Mouse (Mus musculus) stomach, embryonic 15.5 days (tissue): ENCODE data around the gene Lrriq4. TPM values are rescaled to one million over a fixed set of nuclear protein-coding genes. Genes with fewer than 3 reads are reported as not detected.

Experiments used
- ATAC-seq: fragments of 200-750 bp; cut with Nextera tagmentation; 2 replicates; pipeline ENCODE4 v1.8.0; 2017; ENCODE audit warnings: low read depth, moderate number of reproducible peaks, moderate TSS enrichment; ENCODE audit not compliant: insufficient read depth, low FRiP score
- H3K27ac ChIP-seq: fragments of 300-500 bp; sonication (generic); 2 replicates; pipeline ENCODE4 v1.5.1; 2015; ENCODE audit warnings: mild to moderate bottlenecking, inconsistent platforms
- H3K27me3 ChIP-seq: fragments of 300-500 bp; sonication (generic); replicated peaks from 2 replicates; pipeline ENCODE4 v1.6.1; 2015; ENCODE audit warnings: inconsistent platforms
- H3K36me3 ChIP-seq: fragments of 300-500 bp; sonication (generic); 2 replicates; pipeline ENCODE4 v1.6.1; 2015; ENCODE audit warnings: inconsistent platforms
- H3K4me1 ChIP-seq: fragments of 300-500 bp; sonication (generic); 2 replicates; pipeline ENCODE4 v1.6.1; 2015; ENCODE audit warnings: inconsistent platforms
- H3K4me2 ChIP-seq: fragments of 300-500 bp; sonication (generic); 2 replicates; pipeline ENCODE4 v1.6.1; 2015; ENCODE audit warnings: mild to moderate bottlenecking, inconsistent platforms
- H3K4me3 ChIP-seq: fragments of 300-500 bp; sonication (generic); replicated peaks from 2 replicates; pipeline ENCODE4 v1.5.1; 2015; ENCODE audit warnings: inconsistent platforms
- H3K9ac ChIP-seq: fragments of 300-500 bp; sonication (generic); 2 replicates; pipeline ENCODE4 v1.6.1; 2015; ENCODE audit warnings: inconsistent platforms
- H3K9me3 ChIP-seq: fragments of 300-500 bp; sonication (generic); 2 replicates; pipeline ENCODE4 v1.6.1; 2016; ENCODE audit warnings: inconsistent platforms
- WGBS: fragments of 180-500 bp; shearing (Covaris S2); methylation state at CpG from one replicate; pipeline ENCODE4 v1.1.7; 2015; 5-methylcytosine and 5-hydroxymethylcytosine counted together
- polyA plus RNA-seq: library from polyadenylated mRNA; unstranded; fragments of >200 nt; fragmentation: Nextera tagmentation; extraction: Ambion mirVana; gene quantifications from 2 replicates; pipeline ENCODE4 v1.2.1, GENCODE M21; 2015

Lrriq4 gene
- polyA plus RNA-seq: 0.06 TPM in 1 of 2 replicates, not detected in the other

- no peak for ATAC-seq
- Histone ChIP-seq H3K4me3 (no peak within 1 kb of the TSS), H3K36me3 (no peaks in the 10 kb centered on the region), H3K9me3 (no peaks in the 10 kb centered on the region), H3K27ac (no peak within 1 kb of the TSS), H3K27me3 (0 out of 2 replicates have a peak, but pooled peaks cover under 1% of the 10 kb centered on the region), H3K4me2 (no peak within 1 kb of the TSS), H3K9ac (no peak within 1 kb of the TSS), H3K4me1 (peaks cover 4% of the 10 kb centered on the region)
- 72% methylated on average over 2 of the region's 2 CpGs for WGBS
Observed at GRCm38 (mm10) chr3:30644207-30644606, at the start of gene Lrriq4. TSS of gene Lrriq4 (plus strand) at chr3:30644507.

DNA sequence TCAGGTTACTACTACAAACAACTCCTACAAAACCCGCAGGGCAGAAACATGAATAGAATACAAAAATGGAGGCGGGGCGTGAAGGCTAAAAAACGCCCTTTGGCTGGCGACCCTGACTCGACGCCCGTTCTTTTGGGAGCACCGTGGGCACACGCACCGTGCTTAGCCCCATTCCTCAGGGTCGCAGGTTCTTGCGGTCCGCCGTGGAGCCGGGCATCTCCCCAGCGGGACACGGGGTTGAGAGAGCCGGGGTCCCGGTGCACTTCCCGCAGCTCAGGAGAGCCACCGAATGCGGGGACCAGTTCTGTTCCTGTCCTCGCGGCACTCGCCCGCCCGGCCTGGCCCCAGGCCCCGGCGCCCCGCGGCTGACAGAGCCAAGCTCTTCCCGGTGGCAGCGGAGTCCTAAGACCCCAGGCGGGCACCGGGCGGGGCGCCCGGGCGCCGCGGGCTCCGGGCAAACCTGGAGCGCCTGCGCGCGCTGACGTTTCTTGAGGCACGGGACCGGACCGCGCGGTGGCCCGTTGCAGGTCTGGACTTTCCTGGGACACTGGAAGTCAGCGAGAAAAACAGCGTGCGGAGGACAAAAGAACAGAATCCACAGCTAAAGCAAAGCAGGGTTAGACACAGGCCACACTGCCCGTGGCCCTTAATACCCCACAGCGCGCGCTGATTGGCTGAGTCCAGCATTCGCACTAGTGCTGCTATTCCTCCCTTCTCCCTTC is 49.0 kb upstream of the Lrriq4 start:
- under 1% methylated on average over 60 of the region's 62 CpGs for WGBS
- peak; percentile 40; the same call in 1 of the 2 replicates for ATAC-seq
- Histone ChIP-seq H3K4me2 (peak overlapping the region; percentile 79), H3K27me3 (peaks cover 7% of the 10 kb centered on the region; the same call in 1 of the 2 replicates), H3K4me1 (peaks cover 14% of the 10 kb centered on the region), H3K36me3 (no peaks in the 10 kb centered on the region), H3K9ac (peak overlapping the region; percentile 69), H3K9me3 (no peaks in the 10 kb centered on the region), H3K4me3 (peak overlapping the region; percentile 78), H3K27ac (no peak overlapping the region)

GRCm38 (mm10) chr3:30597271-30597670 is 47.0 kb upstream of the Lrriq4 start:
- H3K36me3 ChIP-seq: no peaks in the 10 kb centered on the region
- no peak overlapping the region for H3K27ac ChIP-seq
- no peaks in the 10 kb centered on the region for H3K9me3 ChIP-seq
- no peak overlapping the region for H3K4me3 ChIP-seq
- ATAC-seq: no peak
- no peak overlapping the region for H3K9ac ChIP-seq
- 76% methylated on average over 7 of the region's 7 CpGs for WGBS
- H3K4me1 ChIP-seq: peaks cover 14% of the 10 kb centered on the region
- H3K27me3 ChIP-seq: peaks cover 7% of the 10 kb centered on the region; the same call in 1 of the 2 replicates
- no peak overlapping the region for H3K4me2 ChIP-seq

DNA sequence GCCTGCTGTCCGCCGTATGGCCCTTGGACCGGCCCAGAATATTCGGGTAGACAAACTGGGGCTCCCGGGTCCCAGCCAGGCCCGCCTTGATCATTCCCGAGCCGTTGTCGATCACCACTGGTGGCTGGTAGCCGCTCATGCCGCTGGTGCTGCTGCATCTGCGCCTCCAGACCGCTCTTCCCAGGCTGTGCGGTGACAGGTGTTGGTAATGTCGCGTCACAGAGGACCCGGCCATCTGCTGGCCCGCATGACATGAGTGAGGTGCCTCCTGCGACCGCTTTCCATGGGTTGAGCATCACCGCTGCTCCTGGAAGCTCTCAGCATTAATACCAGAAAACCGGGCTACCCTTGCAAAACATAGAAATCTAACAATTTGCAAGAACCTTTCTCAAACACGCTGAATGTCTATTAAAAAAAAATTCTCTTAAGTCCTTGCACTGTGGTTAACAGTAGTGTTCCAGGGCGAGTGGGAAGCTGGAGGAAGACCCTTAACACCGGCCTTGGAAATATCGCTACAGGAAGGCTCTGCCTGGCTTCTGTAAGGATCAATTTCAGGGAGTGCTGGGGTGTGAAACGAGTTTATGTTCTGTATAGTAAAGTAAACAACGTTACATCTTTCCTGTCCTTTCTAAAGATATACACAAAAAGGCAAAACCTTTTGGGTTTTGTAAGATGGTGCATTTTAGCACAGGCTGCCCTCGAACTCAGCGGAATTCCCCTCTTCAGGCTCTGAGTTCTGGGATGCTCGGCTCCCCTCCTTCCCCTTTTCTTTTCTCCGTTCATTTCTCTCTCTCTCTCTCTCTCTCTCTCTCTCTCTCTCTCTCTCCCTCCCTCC is 44.4 kb upstream of the Lrriq4 start, which contains the start of gene Actrt3:
TSS of gene Actrt3 (minus strand) at position 229 of the 835 bp plus-strand sequence.
- peak within 1 kb of the TSS; percentile 91 for H3K4me2 ChIP-seq
- peaks cover 14% of the 10 kb centered on the region for H3K4me1 ChIP-seq
- WGBS: 2% methylated on average over 32 of the region's 32 CpGs
- ATAC-seq: no peak
- H3K9ac ChIP-seq: peak within 1 kb of the TSS; percentile 29
- peak within 1 kb of the TSS; percentile 72 for H3K27ac ChIP-seq
- no peaks in the 10 kb centered on the region for H3K9me3 ChIP-seq
- H3K36me3 ChIP-seq: 0 out of 2 replicates have a peak, but pooled peaks cover 4% of the 10 kb centered on the region
- peaks cover 7% of the 10 kb centered on the region; the same call in 1 of the 2 replicates for H3K27me3 ChIP-seq
- peak within 1 kb of the TSS; percentile 53 for H3K4me3 ChIP-seq

- Histone ChIP-seq H3K4me3 (peak overlapping the region; percentile 53), H3K4me1 (peaks cover 14% of the 10 kb centered on the region), H3K4me2 (peak overlapping the region; percentile 91), H3K9me3 (no peaks in the 10 kb centered on the region), H3K27me3 (peaks cover 7% of the 10 kb centered on the region; the same call in 1 of the 2 replicates), H3K36me3 (0 out of 2 replicates have a peak, but pooled peaks cover 4% of the 10 kb centered on the region), H3K9ac (peak overlapping the region; percentile 26; the same call in 1 of the 2 replicates), H3K27ac (peak overlapping the region; percentile 72)
- WGBS: under 1% methylated on average over 14 of the region's 14 CpGs
- ATAC-seq: no peak
Observed at GRCm38 (mm10) chr3:30600717-30601116, 43.6 kb upstream of the Lrriq4 start.

GRCm38 (mm10) chr3:30601175-30601574 is 43.1 kb upstream of the Lrriq4 start:
- ATAC-seq: peak; percentile 32; the same call in 1 of the 2 replicates

DNA sequence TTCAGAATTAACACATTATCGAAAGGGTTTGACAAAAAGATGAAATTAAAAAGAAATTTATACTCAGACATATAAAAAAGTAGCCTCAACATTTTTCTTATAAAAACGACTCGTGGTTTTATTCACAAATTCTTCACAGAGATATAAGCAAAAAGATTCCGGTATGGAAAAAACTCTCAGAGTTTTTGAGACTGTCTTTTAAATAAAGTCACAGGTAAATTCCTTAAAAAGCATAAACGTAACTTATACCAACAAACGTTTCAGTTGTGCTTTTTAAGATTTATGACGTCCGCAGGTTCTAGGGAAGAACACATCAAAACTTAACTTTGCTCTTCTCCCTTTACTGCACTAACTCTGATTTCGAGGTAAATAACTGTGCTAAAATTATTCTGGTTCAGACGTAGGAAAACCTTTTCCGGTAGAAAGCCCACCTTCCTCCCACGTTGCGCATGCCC is 42.7 kb upstream of the Lrriq4 start:
- Histone ChIP-seq H3K27me3 (peaks cover 7% of the 10 kb centered on the region; the same call in 1 of the 2 replicates), H3K9me3 (no peaks in the 10 kb centered on the region), H3K27ac (peak overlapping the region; percentile 94), H3K4me3 (peak overlapping the region; percentile 66), H3K9ac (no peak overlapping the region), H3K36me3 (0 out of 2 replicates have a peak, but pooled peaks cover 8% of the 10 kb centered on the region), H3K4me1 (peaks cover 11% of the 10 kb centered on the region), H3K4me2 (peak overlapping the region; percentile 91)
- ATAC-seq: no peak
- WGBS: under 1% methylated on average over 13 of the region's 13 CpGs

More at GRCm38 (mm10) chr3:30601175-30601574, 43.1 kb upstream of the Lrriq4 start:
- Histone ChIP-seq H3K4me1 (peaks cover 11% of the 10 kb centered on the region), H3K36me3 (0 out of 2 replicates have a peak, but pooled peaks cover 6% of the 10 kb centered on the region), H3K27ac (peak overlapping the region; percentile 76), H3K9ac (no peak overlapping the region), H3K4me2 (peak overlapping the region; percentile 91), H3K27me3 (peaks cover 7% of the 10 kb centered on the region; the same call in 1 of the 2 replicates), H3K4me3 (peak overlapping the region; percentile 53), H3K9me3 (no peaks in the 10 kb centered on the region)
- WGBS: under 1% methylated on average over 17 of the region's 17 CpGs

GRCm38 (mm10) chr3:30602065-30602739 is 42.1 kb upstream of the Lrriq4 start, which contains the start of gene Mynn:
TSS of gene Mynn (plus strand) at chr3:30602065.
- peak within 1 kb of the TSS; percentile 91 for H3K4me2 ChIP-seq
- H3K9me3 ChIP-seq: no peaks in the 10 kb centered on the region
- H3K27ac ChIP-seq: peak within 1 kb of the TSS; percentile 94
- ATAC-seq: peak; percentile 95
- H3K27me3 ChIP-seq: peaks cover 7% of the 10 kb centered on the region; the same call in 1 of the 2 replicates
- H3K9ac ChIP-seq: peak within 1 kb of the TSS; percentile 56
- peak within 1 kb of the TSS; percentile 66 for H3K4me3 ChIP-seq
- H3K36me3 ChIP-seq: peaks cover 9% of the 10 kb centered on the region; the same call in 1 of the 2 replicates
- peaks cover 11% of the 10 kb centered on the region for H3K4me1 ChIP-seq
- under 1% methylated on average over 40 of the region's 40 CpGs for WGBS

DNA sequence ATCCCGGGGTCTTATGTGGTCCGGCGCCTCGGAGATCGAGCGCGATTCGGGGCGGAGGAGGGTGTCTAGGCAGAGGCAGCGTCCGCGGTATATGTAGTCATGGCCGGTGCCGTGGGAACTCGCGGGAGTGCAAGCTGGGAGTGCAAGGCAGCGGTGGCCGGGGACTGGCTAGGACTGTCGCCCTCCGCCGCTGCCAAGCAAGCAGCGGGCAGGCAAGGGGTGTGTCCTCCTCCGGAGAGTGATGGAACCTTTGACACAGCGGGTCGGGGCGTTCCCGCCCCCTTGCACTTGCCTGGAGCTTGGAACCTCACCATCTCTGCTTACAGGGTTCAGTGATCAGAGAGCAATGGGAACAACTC is 41.6 kb upstream of the Lrriq4 start:
- peaks cover 11% of the 10 kb centered on the region for H3K4me1 ChIP-seq
- ATAC-seq: peak; percentile 57
- H3K4me2 ChIP-seq: peak overlapping the region; percentile 54
- peaks cover 7% of the 10 kb centered on the region; the same call in 1 of the 2 replicates for H3K27me3 ChIP-seq
- H3K36me3 ChIP-seq: peaks cover 13% of the 10 kb centered on the region; the same call in 1 of the 2 replicates
- peak overlapping the region; percentile 56 for H3K9ac ChIP-seq
- H3K9me3 ChIP-seq: no peaks in the 10 kb centered on the region
- peak overlapping the region; percentile 66 for H3K4me3 ChIP-seq
- WGBS: 1% methylated on average over 27 of the region's 27 CpGs
- H3K27ac ChIP-seq: peak overlapping the region; percentile 94

DNA sequence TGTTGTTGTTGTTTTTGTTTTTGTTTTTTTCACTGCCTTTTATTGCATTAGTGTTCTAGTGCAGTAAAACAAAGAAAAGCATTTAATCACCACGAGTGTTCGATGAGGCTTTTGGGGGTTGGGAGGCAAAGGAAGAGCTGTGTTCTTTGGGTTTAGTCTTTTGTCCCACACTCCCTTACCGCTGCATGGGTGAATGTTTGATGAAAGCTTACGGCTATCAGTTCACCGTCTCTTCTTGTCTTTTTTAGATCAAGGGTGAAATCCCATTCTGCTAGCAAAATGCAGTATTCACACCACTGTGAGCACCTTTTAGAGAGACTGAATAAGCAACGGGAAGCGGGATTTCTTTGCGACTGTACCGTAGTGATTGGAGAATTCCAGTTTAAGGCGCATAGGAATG is 41.1 kb upstream of the Lrriq4 start:
- Histone ChIP-seq H3K4me3 (peak overlapping the region; percentile 66), H3K4me1 (peaks cover 11% of the 10 kb centered on the region), H3K4me2 (peak overlapping the region; percentile 54), H3K27me3 (peaks cover 3% of the 10 kb centered on the region; the same call in 1 of the 2 replicates), H3K9me3 (no peaks in the 10 kb centered on the region), H3K27ac (no peak overlapping the region), H3K36me3 (peaks cover 14% of the 10 kb centered on the region; the same call in 1 of the 2 replicates), H3K9ac (no peak overlapping the region)
- 38% methylated on average over 10 of the region's 10 CpGs for WGBS
- ATAC-seq: no peak

- WGBS: 83% methylated on average over 3 of the region's 3 CpGs
- peaks cover 47% of the 10 kb centered on the region for H3K36me3 ChIP-seq
- H3K9me3 ChIP-seq: no peaks in the 10 kb centered on the region
- H3K27me3 ChIP-seq: no peaks in the 10 kb centered on the region
- no peak overlapping the region for H3K4me3 ChIP-seq
- H3K4me1 ChIP-seq: no peaks in the 10 kb centered on the region; the same call in 1 of the 2 replicates
- no peak overlapping the region for H3K4me2 ChIP-seq
- no peak overlapping the region for H3K27ac ChIP-seq
- H3K9ac ChIP-seq: no peak overlapping the region
- ATAC-seq: no peak
Observed at GRCm38 (mm10) chr3:30608999-30609398, 35.3 kb upstream of the Lrriq4 start.
